Mouse (Mus musculus): ENCODE measurements around the gene Cry2. TPM values are rescaled to one million over a fixed set of nuclear protein-coding genes. Genes with fewer than 3 reads are reported as not detected.

Cry2 gene
- total and polyA plus RNA-seq, 2 experiments from 2014 or later: 45.5 to 52.0 TPM

- WGBS: 78% methylated on average over 4 of the region's 4 CpGs
Observed at GRCm38 (mm10) chr2:92437366-92437765, 3.5 kb upstream of the Cry2 start.

DNA sequence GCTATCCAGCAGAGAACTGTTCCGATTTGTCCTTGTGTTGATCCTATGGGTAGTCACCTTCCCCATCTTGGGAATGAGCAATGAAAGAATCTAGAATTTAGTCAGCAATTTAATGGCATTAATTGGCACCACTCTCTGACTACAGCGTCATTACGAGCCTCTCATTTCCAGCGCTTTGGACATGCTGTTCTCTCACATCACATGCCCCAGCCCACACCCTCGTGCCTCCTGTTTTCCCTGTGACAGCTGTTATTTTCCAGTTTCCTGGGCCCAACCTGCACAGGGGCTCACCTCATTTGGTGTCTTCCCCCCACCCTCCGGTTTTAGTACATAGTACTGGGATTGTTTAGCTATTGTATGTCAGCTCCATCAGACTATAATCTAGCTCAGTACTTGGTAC, 1.2 kb upstream of the Cry2 start:
- peak overlapping the region; percentile 37; the same call in 1 of the 2 replicates for H3K9ac ChIP-seq (replicated peaks; ENCODE audit: low read length)
- no peaks in the 10 kb centered on the region for H3K27me3 ChIP-seq (ENCODE audit: insufficient read depth, low read length)
- no peak for ATAC-seq
- H3K4me1 ChIP-seq (ENCODE audit: insufficient read depth, low read length): peaks cover 25% of the 10 kb centered on the region
- H3K4me3 ChIP-seq (ENCODE audit: low read length): no peak overlapping the region
- DNase-seq (ENCODE audit: low spot score): no peak
- 43% methylated on average over 6 of the region's 6 CpGs for WGBS
- H3K9me3 ChIP-seq (ENCODE audit: low read length): no peaks in the 10 kb centered on the region
- H3K4me2 ChIP-seq (ENCODE audit: low read depth, low read length): peak overlapping the region; percentile 95
- TF ChIP-seq CTCF (IDR thresholded peaks at IDR 0.05; ENCODE audit: low read depth): no peak
- H3K36me3 ChIP-seq (ENCODE audit: insufficient read depth, low read length): no peaks in the 10 kb centered on the region
- H3K27ac ChIP-seq: peak overlapping the region; percentile 78

More at GRCm38 (mm10) chr2:92437366-92437765, 3.5 kb upstream of the Cry2 start:
- no peak for TF ChIP-seq CTCF (IDR thresholded peaks at IDR 0.05; ENCODE audit: low read depth)
- ATAC-seq (no peak), DNase-seq (ENCODE audit: low spot score) (no peak)
- Histone ChIP-seq H3K4me2 (ENCODE audit: low read depth, low read length) (no peak overlapping the region), H3K27ac (no peak overlapping the region), H3K27me3 (ENCODE audit: insufficient read depth, low read length) (no peaks in the 10 kb centered on the region), H3K36me3 (ENCODE audit: insufficient read depth, low read length) (no peaks in the 10 kb centered on the region), H3K4me3 (ENCODE audit: low read length) (no peak overlapping the region), H3K9ac (replicated peaks; ENCODE audit: low read length) (no peak overlapping the region), H3K4me1 (ENCODE audit: insufficient read depth, low read length) (peaks cover 7% of the 10 kb centered on the region; the same call in 1 of the 2 replicates), H3K9me3 (ENCODE audit: low read length) (no peaks in the 10 kb centered on the region)

DNA sequence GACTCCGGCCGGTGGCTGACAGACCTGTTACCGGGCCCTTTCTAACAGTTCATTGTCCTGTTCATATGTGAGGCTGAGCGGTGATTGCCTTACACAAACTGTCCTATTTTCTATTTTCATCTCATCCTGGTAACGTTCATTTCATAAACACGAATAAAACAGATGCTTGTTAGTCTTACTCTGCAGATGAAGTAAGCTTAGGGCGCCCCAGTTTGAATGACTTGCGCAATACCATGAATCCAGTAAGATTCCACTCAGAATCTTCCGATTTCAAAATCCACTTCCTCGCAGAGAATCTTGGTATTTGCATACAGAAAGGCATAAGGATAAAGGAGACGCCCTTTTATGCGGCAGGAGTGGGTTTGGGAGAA, 517 bp upstream of the Cry2 start:
- TF ChIP-seq CTCF (IDR thresholded peaks at IDR 0.05; ENCODE audit: low read depth): no peak
- Histone ChIP-seq H3K36me3 (ENCODE audit: insufficient read depth, low read length) (no peaks in the 10 kb centered on the region), H3K9ac (replicated peaks; ENCODE audit: low read length) (peak overlapping the region; percentile 37; the same call in 1 of the 2 replicates), H3K4me2 (ENCODE audit: low read depth, low read length) (peak overlapping the region; percentile 95), H3K9me3 (ENCODE audit: low read length) (no peaks in the 10 kb centered on the region), H3K4me1 (ENCODE audit: insufficient read depth, low read length) (peaks cover 25% of the 10 kb centered on the region), H3K27me3 (ENCODE audit: insufficient read depth, low read length) (no peaks in the 10 kb centered on the region), H3K4me3 (ENCODE audit: low read length) (peak overlapping the region; percentile 97), H3K27ac (peak overlapping the region; percentile 78)
- 4% methylated on average over 12 of the region's 12 CpGs for WGBS
- DNase-seq (ENCODE audit: low spot score) (no peak), ATAC-seq (no peak; the same call in 1 of the 2 replicates)

GRCm38 (mm10) chr2:92432299-92433295, 1.2 kb downstream of the Cry2 start:
- peak; percentile 75 for DNase-seq (ENCODE audit: low spot score)
- peak overlapping the region; percentile 97 for H3K4me3 ChIP-seq (ENCODE audit: low read length)
- H3K4me2 ChIP-seq (ENCODE audit: low read depth, low read length): peak overlapping the region; percentile 95
- no peak for TF ChIP-seq CTCF (IDR thresholded peaks at IDR 0.05; ENCODE audit: low read depth)
- ATAC-seq: no peak
- 15% methylated on average over 17 of the region's 17 CpGs for WGBS
- H3K4me1 ChIP-seq (ENCODE audit: insufficient read depth, low read length): peaks cover 33% of the 10 kb centered on the region
- no peaks in the 10 kb centered on the region for H3K36me3 ChIP-seq (ENCODE audit: insufficient read depth, low read length)
- H3K9ac ChIP-seq (replicated peaks; ENCODE audit: low read length): peak overlapping the region; percentile 90
- H3K27ac ChIP-seq: peak overlapping the region; percentile 90
- H3K27me3 ChIP-seq (ENCODE audit: insufficient read depth, low read length): no peaks in the 10 kb centered on the region
- no peaks in the 10 kb centered on the region for H3K9me3 ChIP-seq (ENCODE audit: low read length)

GRCm38 (mm10) chr2:92431611-92432179, 2.1 kb downstream of the Cry2 start:
- ATAC-seq (no peak), DNase-seq (ENCODE audit: low spot score) (peak; percentile 52)
- TF ChIP-seq CTCF (IDR thresholded peaks at IDR 0.05; ENCODE audit: low read depth): no peak
- peak overlapping the region; percentile 90 for H3K9ac ChIP-seq (replicated peaks; ENCODE audit: low read length)
- peak overlapping the region; percentile 95 for H3K4me2 ChIP-seq (ENCODE audit: low read depth, low read length)
- H3K36me3 ChIP-seq (ENCODE audit: insufficient read depth, low read length): no peaks in the 10 kb centered on the region
- peak overlapping the region; percentile 97 for H3K4me3 ChIP-seq (ENCODE audit: low read length)
- no peaks in the 10 kb centered on the region for H3K9me3 ChIP-seq (ENCODE audit: low read length)
- H3K27me3 ChIP-seq (ENCODE audit: insufficient read depth, low read length): no peaks in the 10 kb centered on the region
- WGBS: 7% methylated on average over 11 of the region's 11 CpGs
- H3K4me1 ChIP-seq (ENCODE audit: insufficient read depth, low read length): peaks cover 39% of the 10 kb centered on the region
- H3K27ac ChIP-seq: peak overlapping the region; percentile 90

- Histone ChIP-seq H3K36me3 (ENCODE audit: insufficient read depth, low read length) (no peaks in the 10 kb centered on the region), H3K27me3 (ENCODE audit: insufficient read depth, low read length) (no peaks in the 10 kb centered on the region), H3K4me1 (ENCODE audit: insufficient read depth, low read length) (peaks cover 43% of the 10 kb centered on the region), H3K4me3 (ENCODE audit: low read length) (peak overlapping the region; percentile 97), H3K27ac (peak overlapping the region; percentile 90), H3K9me3 (ENCODE audit: low read length) (no peaks in the 10 kb centered on the region), H3K9ac (replicated peaks; ENCODE audit: low read length) (peak overlapping the region; percentile 90), H3K4me2 (ENCODE audit: low read depth, low read length) (peak overlapping the region; percentile 95)
- DNase-seq (ENCODE audit: low spot score) (peak; percentile 80), ATAC-seq (0 out of 2 replicates have a peak, but pooled peaks have one; percentile 9)
- 54% methylated on average over 21 of the region's 21 CpGs for WGBS
- no peak for TF ChIP-seq CTCF (IDR thresholded peaks at IDR 0.05; ENCODE audit: low read depth)
Observed at GRCm38 (mm10) chr2:92430723-92431541, 2.9 kb downstream of the Cry2 start.
